Mouse (Mus musculus): ENCODE data around the gene Tln2. TPM values are rescaled to one million over a fixed set of nuclear protein-coding genes. Genes with fewer than 3 reads are reported as not detected.

Gene Tln2
- polyA plus RNA-seq (2012; ENCODE audit: low replicate concordance) = 0.03 and 0.10 TPM in 2 replicates

GRCm38 (mm10) chr9:67559603-67560002 is at the start of gene Tln2:
Gene Tln2 (minus strand): TSS chr9:67559703.

Other genes with a start within 250 kb of the Tln2 start
- not detected in 2 replicates for gene C2cd4b, start 199.7 kb upstream of the Tln2 start, polyA plus RNA-seq (2012; ENCODE audit: low replicate concordance)

Measured in leukemia stem cell, adult 10-12 weeks (primary cell).